Mouse (Mus musculus) embryonic stem cell, embryonic (primary cell): Measurements from ENCODE around the gene Apoa1.

Experiments
- CTCF ChIA-PET, 4 experiments: fragments of 300-600 bp in 2 of 4; fragments of 350-600 bp in 2 of 4; sonication (Branson Sonifier 250); formaldehyde crosslinking; loops; one replicate each; lab custom pipeline; 2022; ENCODE audit warnings: inconsistent platforms in 2 of 4; lab: Charles Lee
- POLR2A ChIA-PET, 4 experiments: fragments of 300-600 bp in 2 of 4; fragments of 350-600 bp in 2 of 4; sonication (Branson Sonifier 250); formaldehyde crosslinking; loops; one replicate each; lab custom pipeline; 2022; ENCODE audit warnings: antibody characterized with exemption in 4 of 4, inconsistent platforms in 1 of 4; lab: Charles Lee

Apoa1 gene

GRCm38 (mm10) chr9:46261131-46261530, 32.8 kb downstream of the Apoa1 start:
- ChIA-PET POLR2A (interaction anchor here in 1 of 4 experiments (1.1 kb wide), 1 partner anchor 22 kb away, joined by 3 read pairs; the partner anchor contains the start of gene Bud13), CTCF (interaction anchor here in 2 of 4 experiments (0.6 to 0.9 kb wide), 2 partner anchors 12 to 32 kb away, joined by 3 to 4 read pairs; partner anchors contain the start of gene Zpr1 (in 1 of the 2))

- POLR2A ChIA-PET: interaction anchor here in 2 of 4 experiments (0.9 to 2.2 kb wide), 6 partner anchors 9 to 41 kb away, joined by 3 to 6 read pairs (median 3); no protein-coding TSS in a partner anchor
- CTCF ChIA-PET: interaction anchor here in 1 of 4 experiments (2.1 kb wide), 1 partner anchor 83 kb away, joined by 8 read pairs; no protein-coding TSS in a partner anchor
Measured at GRCm38 (mm10) chr9:46268343-46268873, 40.0 kb downstream of the Apoa1 start, which contains the start of gene Apoa5. Apoa5 (plus strand) TSS chr9:46268633.

DNA sequence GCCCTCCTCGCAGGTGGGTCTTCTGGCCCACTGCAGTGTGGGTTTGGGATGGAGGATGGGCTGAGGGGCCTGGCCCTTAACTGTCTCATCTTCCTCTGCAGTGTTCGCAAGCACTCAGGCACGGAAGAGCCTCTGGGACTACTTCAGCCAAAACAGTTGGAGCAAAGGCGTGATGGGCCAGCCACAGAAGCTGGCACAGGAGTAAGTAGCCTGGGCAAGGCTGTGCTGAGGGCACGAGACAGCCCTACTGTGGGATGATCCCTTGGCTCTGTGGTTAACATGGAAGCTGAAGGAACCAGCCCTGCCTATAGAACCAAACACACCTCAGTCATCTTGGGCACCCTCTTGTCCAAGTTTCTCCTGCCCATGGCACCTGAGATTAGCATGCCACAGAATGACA, 40.7 kb downstream of the Apoa1 start:
- ChIA-PET CTCF (interaction anchor here in 3 of 4 experiments (0.9 to 2.1 kb wide), 6 partner anchors 14 to 83 kb away, joined by 3 to 10 read pairs (median 6); partner anchors contain the start of gene Bud13 (in 2 of the 3)), POLR2A (interaction anchor here in 3 of 4 experiments (0.9 to 2.2 kb wide), 12 partner anchors 9 to 48 kb away, joined by 3 to 10 read pairs (median 4); partner anchors contain the start of gene Bud13 (in 3 of the 3))

- ChIA-PET CTCF (interaction anchor here (0.6 to 1.6 kb wide), 12 partner anchors 10 to 268 kb away, joined by 3 to 11 read pairs (median 4); partner anchors contain the start of gene Bud13 (in 2 of the 4)), POLR2A (interaction anchor here (0.5 to 2.2 kb wide), 15 partner anchors 11 to 317 kb away, joined by 3 to 10 read pairs (median 4); partner anchors contain the start of gene Bud13 (in 2 of the 4))
Measured at GRCm38 (mm10) chr9:46270782-46271181, 42.4 kb downstream of the Apoa1 start.

DNA sequence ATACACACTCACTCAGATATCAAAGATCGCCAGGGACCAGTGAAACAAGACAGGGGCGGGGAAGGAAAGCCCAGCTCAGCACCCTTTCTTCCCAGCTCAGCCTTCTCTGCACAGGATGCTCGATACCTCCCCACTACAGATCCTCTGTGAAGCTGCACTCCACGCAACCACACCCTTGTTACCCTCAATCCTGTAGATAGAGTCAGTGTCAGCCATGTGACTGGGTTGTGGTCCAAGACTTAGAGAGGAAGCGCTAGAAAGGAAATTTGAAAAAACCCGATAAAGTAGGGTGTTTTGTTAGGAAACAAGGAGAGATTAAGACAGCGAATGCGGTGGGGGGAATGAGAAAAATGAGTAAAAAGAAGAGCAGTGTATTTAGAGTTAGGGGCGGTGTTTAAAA, 43.7 kb downstream of the Apoa1 start:
- ChIA-PET POLR2A (interaction anchor here (0.9 to 3.6 kb wide), 7 partner anchors 11 to 317 kb away, joined by 3 to 36 read pairs (median 5); partner anchors contain the start of genes Bud13 (in 3 of the 4) and Sidt2 (in 1 of the 4)), CTCF (interaction anchor here (0.5 to 2.7 kb wide), 14 partner anchors 10 to 365 kb away, joined by 3 to 41 read pairs (median 3); partner anchors contain the start of genes Bud13 (in 2 of the 4), Apoa1 (in 1 of the 4), Pcsk7 (in 1 of the 4) and Rnf214 (in 1 of the 4))

GRCm38 (mm10) chr9:46272677-46273454, 44.5 kb downstream of the Apoa1 start, which contains the start of gene Zpr1:
Zpr1 (plus strand) TSS chr9:46273064.
- CTCF ChIA-PET: interaction anchor here (0.5 to 2.7 kb wide), 17 partner anchors 10 to 852 kb away, joined by 3 to 41 read pairs (median 3); partner anchors contain the start of genes Bud13 (in 3 of the 4), Apoa1 (in 1 of the 4), Pcsk7 (in 1 of the 4) and Rnf214 (in 1 of the 4)
- POLR2A ChIA-PET: interaction anchor here (0.9 to 3.6 kb wide), 10 partner anchors 10 to 317 kb away, joined by 3 to 36 read pairs (median 4); partner anchors contain the start of genes Bud13 (in 4 of the 4) and Sidt2 (in 1 of the 4)

GRCm38 (mm10) chr9:46274494-46274893, 46.1 kb downstream of the Apoa1 start:
- ChIA-PET POLR2A (interaction anchor here in 3 of 4 experiments (0.6 to 3.6 kb wide), 3 partner anchors 8 to 85 kb away, joined by 10 to 36 read pairs (median 33); partner anchors contain the start of gene Bud13 (in 2 of the 3)), CTCF (interaction anchor here in 2 of 4 experiments (0.8 to 1.7 kb wide), 2 partner anchors 8 to 9 kb away, joined by 4 read pairs; partner anchors contain the start of gene Bud13 (in 2 of the 2))
